Mouse (Mus musculus) left cerebral cortex, postnatal 36 days (tissue): ENCODE results near the gene Ucma. TPM values are rescaled to one million over a fixed set of nuclear protein-coding genes. Genes with fewer than 3 reads are reported as not detected.

Experiments used
- DNase-seq, 2 experiments: peaks; one replicate each; pipeline ENCODE4 v3.0.0; 2021 to 2022; ENCODE audit warnings: low spot score in 2 of 2, mixed read lengths in 1 of 2
- intact Hi-C: fragments of 180-260 bp; cut with DNase I; formaldehyde crosslinking; loops from one replicate; pipeline ENCODE4 v1.15.1; 2025
- total RNA-seq, 2 experiments: library from RNA; stranded (reverse); gene quantifications; 2 replicates each; pipeline ENCODE4 v1.2.3; 2021

Ucma gene
- total RNA-seq, 2 experiments from 2014 or later = 1.6 to 2.0 TPM

DNA sequence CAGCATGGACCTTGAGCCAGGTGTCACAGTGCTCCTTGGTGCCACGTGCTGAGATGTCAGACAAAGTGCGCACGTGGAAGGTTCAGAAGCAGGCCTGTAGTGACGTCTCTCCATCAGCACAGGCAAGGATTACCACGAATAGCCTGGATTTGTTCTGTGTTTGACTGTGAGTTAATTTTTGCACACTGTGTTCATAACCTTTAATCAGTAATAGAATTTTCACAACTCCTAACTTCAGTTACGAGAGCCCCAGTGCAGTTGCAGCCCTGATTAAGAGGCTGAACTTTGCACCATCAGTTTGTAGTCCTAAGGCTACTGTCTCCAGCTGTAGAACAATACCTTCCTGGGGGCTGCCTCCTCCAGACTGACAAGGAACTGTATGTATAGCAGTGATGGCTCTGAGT lies 20.5 kb downstream of the Ucma start:
- intact Hi-C loops = no loop called here
- no peak for DNase-seq

DNA sequence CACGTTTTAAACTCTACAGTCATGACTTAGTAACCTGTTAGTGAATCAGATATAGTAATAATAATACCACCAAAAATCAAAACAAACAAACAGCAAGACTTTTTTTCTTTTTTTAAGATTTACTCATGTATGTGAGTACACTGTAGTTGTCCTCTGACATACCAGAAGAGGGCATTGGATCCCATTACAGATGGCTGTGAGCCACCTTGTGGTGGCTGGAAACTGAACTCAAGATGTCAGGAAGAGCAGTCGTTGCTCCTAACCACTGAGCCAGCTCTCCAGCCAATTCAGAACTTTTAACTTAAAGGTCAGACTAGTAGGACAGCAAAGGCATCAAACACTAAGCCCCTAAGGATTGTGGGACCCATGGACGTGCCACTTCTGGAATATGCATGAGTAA lies 23.0 kb downstream of the Ucma start:
- intact Hi-C loops = no loop called here
- no peak for DNase-seq

DNA sequence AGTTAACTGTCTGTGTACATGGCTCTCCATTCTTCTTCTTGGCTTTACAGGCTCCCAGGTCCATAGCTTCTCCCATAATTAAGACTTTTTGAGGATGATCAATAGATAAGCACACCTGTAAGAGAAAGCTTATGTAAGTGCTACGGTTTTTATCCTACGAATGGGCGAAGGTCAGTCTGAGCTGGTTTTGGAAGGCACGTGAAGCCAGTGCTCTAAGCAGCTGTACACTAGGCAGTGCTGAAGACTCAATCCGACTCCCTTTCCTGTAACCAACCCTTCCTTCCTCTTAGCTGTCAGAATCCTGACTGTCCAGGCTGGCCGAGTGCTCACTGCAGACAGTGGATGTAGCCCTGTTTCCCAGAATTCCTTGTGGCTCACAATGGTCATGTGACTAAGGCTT lies 25.3 kb downstream of the Ucma start:
- intact Hi-C loops = no loop called here
- no peak for DNase-seq

DNA sequence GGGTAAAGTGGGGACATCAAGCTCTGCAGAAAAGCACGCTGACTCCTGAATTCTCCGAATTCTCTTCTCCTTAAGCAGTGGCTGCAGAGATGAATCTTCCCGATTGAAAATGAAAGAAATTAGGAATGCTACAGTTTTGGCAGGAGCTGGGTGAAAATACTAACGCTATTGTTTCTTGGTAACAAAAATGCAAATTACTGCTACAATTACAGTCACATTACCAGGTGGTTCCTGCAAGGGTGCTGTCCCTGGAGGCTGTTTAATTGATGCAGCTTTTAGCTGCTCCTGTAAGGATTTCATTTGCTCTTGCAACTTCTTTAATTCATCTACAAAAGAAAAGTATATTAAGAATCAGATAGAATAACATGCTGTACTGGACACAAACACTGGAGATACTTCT lies 31.2 kb downstream of the Ucma start:
- DNase-seq = no peak
- intact Hi-C loops = no loop called here

DNA sequence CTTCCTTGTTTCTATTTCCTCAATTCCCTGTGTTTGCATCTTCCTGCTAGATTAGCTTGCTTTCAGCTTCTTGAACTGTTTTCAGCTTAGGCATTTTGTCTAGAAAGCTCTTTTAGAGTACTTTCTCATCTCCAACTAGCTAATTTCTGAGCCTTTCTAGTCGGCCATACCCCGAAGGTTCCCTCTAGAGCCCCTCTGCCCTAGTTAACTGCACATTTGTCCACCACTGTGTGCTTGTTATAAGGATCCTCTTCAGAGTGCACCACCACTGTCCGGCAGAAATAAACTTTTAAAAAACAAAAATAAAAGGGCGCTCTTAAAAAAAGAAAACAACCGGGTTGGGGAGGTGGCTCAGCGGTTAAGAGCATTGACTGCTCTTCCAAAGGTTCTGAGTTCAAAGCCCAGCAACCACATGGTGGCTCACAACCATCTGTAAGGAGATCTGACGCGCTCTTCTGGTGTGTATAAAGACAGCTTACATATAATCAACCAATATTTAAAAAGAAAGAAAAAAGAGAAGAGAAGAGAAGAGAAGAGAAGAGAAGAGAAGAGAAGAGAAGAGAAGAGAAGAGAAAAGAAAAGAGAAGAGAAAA lies 36.1 kb downstream of the Ucma start:
- no peak for DNase-seq
- intact Hi-C loops = no loop called here

DNA sequence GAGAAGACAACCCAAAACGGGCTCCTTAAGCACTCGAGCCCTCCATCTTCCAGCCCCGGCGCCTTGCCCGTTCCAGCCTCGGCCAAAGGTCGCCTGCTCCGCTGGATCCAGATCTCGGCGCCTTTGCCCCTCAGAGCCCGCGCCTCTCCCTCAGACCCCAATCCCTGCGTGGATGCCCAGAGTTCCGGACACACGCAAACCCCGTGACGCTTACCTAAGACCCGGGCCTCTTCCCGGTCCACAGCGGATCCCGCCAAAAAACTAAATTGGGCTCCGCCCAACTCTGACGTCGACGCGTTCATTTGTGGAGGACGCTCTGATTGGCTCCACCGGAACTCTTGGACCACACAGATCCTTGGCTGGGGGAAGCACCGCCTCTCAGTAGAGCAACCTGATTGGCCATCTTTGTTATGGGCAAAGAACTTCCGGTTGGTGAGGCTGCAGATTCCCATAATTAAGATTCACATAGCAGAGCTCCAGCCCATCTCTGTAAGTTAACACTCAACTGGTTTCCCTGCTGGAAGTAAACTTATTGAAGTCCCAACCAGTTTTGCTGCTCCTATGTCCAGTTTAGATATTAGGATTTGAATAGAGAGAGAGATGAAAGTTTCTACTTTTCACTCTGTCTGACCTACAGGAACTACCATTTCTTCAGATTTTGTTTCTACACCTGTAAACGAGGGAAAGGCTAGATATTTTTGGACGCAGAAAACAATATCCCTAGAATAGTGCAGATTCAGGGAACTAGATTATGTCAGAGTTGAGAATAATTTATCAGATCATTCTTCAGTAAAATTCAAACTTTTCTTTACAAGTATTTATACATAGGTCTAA lies 36.8 kb downstream of the Ucma start, which contains the start of gene Mcm10:
Mcm10 (minus strand) TSS at position 301 of the 834 bp plus-strand sequence.
- DNase-seq = peak; percentile 82 to 88
- intact Hi-C loops = no loop called here

DNA sequence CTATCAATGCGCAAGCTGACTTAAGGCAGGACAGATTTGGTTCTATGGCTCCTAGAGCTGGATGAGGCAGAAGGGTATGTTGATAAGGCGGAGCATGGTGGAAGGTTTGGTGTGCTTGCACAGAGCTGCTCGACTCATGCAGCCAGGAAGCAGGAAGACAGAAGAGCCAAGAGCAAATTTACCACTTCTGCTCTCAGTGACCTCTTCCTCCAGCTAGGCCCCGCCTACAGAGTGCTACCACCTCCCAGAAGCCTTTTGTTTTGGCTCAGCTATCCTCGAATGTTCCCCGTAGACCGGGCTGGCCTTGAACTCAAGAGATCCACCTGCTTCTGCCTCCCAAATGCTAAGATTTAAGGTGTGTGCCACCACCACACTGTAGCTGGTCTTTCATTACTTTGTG lies 38.7 kb downstream of the Ucma start:
- intact Hi-C loops = no loop called here
- DNase-seq = no peak

DNA sequence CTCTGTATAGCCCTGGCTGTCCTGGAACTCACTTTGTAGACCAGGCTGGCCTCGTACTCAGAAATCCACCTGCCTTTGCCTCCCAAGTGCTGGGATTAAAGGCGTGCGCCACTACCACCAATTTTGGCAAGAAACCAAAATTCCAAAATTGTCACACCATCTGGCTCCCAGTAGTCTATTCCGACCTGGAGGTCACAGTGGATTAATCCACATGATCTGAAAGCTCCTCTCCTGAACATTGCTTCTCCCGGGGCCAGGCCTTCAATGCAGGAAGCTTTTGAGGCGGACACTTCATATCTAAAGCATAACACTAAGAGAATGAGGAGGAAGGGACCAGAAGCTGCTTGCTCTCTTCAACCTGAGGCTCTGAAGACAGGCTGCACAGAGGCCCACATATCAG lies 39.6 kb downstream of the Ucma start:
- intact Hi-C loops = no loop called here
- no peak for DNase-seq

DNA sequence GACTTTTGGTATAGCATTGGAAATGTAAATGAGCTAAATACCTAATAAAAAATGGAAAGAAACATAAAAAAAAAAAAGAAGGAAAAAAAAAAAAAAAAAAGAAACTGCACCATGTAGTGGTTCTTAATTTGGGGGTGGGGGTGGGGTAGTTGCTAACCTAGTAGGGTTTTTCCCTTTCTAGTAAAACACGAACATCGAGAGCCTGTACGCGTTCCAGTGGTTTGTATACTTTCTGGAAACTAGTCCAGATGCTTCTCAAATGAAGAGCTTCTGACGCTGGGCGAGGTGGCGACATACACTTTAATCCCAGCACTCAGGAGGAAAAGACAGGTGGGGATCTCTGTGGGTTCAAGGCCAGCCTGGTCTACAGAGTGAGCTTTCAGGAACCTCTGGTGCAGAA lies 41.0 kb downstream of the Ucma start:
- no peak for DNase-seq
- intact Hi-C loops = no loop called here

DNA sequence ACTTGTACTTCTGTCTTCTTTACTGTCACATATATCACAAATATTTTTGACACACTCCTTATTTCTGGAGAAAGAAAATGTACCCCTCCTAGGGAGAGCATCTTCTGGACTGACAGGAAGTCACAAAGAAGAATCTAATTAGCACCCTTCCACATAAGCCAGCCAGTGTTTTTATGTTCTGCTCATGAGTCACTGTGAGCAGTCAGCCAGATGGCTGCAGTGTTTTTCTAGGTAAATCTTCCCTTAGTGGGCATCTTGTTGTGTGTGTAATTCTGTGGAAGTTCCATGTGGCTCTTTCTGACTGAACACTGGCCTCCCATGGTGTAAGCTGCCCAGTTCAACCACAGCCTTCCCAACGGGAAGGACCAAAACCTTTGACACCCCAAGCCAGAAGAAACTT lies 43.8 kb downstream of the Ucma start:
- DNase-seq = peak; percentile 51 to 54
- intact Hi-C loops = no loop called here

DNA sequence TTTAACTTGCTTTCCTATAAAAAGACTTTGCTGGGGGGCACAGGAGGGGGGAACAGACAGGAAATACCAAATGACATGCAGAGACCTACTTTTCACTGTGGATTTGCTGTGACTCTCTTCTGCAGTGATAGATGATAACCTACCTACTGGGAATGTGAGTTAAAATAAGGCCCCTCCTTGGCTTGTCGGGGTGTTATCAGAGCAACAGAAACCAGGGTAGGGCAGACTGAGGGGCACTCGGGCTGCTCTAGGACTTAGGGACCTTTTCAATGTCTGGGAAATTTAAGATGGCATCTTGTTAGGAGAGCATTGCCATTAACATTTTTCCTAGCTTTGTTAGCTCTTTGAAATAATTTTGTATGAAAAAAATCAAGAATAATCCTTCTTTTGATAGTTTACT lies 47.4 kb downstream of the Ucma start:
- no peak for DNase-seq
- intact Hi-C loops = no loop called here

DNA sequence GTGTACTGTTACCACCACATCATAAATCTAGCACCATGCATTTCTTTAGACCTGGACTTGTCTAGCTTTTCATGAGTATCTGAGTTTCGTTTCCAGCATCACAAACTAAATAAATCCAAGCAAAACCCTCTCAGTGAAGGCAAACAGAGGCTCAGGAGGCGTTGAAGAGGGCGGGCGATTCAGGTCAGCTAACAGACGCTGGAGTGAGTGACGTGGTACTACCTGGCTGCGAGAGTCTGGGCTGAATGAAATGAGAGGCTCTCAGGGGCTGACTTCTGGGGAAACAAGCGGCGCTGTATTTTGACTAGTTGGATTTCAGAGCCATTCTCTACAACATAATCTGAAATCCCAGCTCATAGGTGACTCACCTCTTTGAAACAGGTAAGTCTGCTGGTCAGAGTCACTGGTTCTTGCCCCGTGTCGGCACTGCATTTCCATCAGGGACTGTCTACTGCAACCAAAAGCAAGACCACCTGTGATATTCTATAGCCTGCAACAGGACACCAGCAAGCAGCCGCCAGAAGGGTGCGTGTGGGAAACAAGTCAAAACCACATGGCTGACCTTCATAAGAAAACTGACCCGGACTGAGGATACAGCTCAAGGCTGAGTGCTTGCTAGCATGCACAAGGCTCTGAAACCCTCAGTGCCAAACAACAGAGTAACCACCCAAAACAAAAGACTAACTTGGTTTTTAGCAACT lies 47.9 kb downstream of the Ucma start:
- intact Hi-C loops = no loop called here
- no peak for DNase-seq

DNA sequence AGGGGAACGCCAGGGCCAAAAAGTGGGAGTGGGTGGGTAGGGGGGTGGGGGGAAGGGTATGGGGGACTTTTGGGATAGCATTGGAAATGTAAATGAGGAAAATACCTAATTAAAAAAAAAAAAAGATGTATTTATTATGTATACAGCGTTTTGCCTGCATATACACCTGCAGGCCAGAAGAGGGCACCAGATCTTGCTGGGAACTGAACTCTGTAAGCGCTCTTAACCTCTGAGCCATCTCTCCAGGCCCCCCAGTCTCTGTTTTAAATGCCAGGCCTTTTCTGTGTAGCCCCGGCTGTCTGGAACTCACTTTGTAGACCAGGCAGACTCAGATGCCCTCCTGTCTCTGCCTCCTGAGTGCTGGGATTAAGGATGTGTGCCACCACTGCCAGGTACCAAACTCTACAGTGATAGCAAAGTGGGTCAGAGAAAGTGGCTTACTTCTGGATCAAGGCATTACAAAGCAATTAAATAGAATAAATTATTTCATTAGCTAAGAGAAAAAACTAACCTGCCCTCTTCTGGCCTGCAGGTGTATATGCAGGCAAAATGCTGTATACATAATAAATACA lies 49.3 kb downstream of the Ucma start:
- intact Hi-C loops = no loop called here
- no peak for DNase-seq

DNA sequence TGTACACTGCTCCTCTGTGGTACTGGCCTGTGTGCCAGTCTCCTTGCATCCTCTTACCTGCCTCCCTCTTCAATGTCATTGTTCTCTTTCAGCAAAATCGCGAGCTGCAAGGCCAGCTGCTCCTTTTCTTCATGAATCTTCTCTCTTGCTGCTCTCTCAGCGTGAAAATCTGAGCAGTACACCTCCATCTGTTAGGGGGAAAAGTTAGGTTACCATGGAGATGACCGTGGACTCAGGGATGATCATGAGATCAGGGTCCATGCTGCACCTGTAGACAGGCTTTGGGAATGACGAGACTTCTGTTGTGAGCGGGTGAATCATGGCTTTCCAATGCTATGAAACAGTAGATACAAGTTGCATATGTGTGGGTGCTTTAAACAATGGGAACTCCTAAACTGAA lies 51.1 kb downstream of the Ucma start:
- DNase-seq = no peak
- intact Hi-C loops = no loop called here

DNA sequence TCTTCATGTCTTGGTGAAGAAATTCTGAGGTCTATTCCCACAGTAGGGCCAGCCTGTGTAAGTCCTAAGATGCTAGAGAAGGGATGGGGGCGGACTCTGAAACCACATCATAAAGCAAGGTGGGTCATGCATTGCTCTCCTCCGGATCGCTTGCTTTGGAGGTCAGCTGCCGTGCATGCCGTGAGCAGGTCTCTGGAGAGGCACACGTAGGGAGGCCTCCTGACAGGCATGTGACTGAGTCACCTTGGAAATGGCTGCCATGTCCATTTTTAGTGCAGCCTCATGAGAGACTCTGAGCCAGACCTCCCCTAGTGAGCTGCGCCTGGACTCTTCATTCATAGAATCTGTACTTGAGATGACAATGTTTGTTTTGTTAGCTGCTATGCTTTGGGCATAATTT lies 52.1 kb downstream of the Ucma start:
- no peak for DNase-seq
- intact Hi-C loops = no loop called here

DNA sequence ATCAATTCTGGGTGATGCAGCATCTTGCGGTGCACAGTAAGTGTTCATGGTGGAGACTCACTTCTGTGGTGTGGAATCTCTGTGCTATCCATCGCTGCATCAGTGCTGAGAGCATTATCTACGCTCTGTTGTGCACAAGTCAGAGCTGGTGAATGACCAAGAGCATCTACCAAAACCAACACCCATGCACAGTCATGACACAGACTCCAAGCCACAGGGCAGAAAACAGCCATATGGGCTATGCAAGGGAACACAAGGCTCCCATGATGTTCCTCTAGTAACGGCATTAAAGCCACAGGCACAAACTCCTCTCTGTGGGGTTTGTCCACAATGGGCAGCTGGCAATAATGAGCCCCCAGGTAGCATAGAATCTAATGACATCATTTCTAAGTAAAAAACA lies 53.9 kb downstream of the Ucma start:
- no peak for DNase-seq
- intact Hi-C loops = loop anchor here (5.0 kb wide), 1 partner anchor 113 kb away; the partner anchor contains the start of gene Phyh

DNA sequence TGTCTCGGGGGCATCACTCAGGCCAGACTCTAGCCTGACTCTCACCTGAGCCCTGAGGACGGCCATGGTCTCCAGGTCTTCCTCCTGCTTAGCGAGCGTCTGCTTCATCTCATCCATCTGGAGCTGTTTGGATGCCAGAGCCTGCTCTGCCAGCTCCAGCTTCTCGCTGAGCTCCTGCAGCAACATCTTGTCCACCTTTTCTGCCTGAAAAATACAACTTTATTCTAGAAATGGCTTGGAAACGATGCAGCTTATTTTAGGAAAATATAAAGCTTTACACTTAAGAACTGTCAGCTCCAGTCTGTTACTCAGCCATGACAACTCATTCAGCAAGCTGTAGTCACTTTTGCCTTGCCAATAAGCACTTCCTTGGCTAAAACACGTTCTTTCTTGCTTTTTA lies 55.3 kb downstream of the Ucma start:
- intact Hi-C loops = loop anchor here (5.0 kb wide), 1 partner anchor 114 kb away; the partner anchor contains the start of gene Phyh
- peak in 1 of 2 experiments; percentile 42 for DNase-seq

DNA sequence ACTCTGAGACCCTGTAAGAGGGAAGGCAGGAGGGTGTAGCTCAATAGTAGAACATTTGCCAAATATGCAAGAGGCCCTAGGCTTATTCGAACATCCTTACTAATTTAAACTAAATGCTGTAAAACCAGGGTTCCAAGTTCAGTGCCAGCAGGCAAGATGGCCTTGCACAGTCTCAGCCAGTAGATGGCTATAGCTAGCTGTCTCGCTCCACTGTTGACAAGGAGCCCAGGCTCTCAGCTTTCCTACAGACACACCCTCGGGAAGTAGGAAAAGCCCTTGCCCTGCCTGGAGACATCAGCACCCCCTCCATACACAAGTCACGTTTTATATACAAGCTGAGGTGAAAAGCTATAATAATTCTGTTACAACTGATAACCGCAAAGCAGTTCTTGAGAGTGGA lies 56.7 kb downstream of the Ucma start:
- intact Hi-C loops = loop anchor here (5.0 kb wide), 1 partner anchor 115 kb away; the partner anchor contains the start of gene Phyh
- DNase-seq = no peak

DNA sequence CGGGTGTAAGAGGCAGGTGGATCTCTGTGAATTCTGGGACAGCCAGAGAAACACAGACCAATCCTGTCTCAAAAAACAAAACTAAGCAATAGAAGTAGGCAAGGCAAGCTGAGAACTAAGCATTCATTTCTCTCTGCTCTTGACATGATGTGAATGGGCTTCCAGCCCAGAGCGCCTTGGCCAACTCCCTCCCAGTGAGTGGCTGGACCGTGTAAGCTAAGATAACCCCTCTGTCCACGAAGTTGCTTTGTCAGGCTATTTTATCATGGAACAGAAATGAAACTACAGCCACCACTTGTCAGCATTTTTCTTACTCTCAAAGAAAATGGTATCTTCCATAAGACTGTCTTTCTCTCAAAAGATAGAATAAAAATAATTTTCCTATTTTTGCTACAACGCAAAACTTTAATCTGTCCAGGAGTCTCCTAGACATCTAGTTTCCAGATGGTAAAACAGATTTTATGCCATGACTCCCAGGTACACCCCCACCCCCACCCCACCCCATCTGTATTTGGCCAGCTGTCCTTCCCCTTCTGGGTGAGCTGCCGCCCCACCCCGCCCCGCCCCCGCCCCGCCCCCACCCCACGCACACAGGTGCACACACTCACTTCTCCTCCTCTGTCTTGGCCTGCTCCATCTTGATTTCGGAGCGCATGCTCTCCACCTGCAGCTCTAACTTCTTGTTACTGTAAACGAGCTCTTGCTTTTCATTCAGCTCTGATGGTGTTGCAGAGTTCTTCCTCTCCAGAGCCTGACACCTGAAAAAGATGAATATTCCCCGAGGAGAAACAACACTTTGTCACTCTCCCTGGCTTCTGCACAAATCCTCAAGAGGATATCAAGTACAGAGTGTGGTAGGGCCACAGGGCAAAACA lies 57.9 kb downstream of the Ucma start:
- intact Hi-C loops = loop anchor here (5.0 kb wide), 1 partner anchor 116 kb away; the partner anchor contains the start of gene Phyh
- no peak for DNase-seq
